Mouse (Mus musculus) embryonic fibroblast, embryonic 13.5 days (primary cell): ENCODE measurements around the gene Car6. TPM values are rescaled to one million over a fixed set of nuclear protein-coding genes. Genes with fewer than 3 reads are reported as not detected.

Experiments
- H3K27ac ChIP-seq: 2 replicates; pipeline ENCODE4 v1.5.1; 2012; ENCODE audit warnings: low read length, control low read depth, inconsistent platforms; ENCODE audit not compliant: insufficient read depth
- H3K4me1 ChIP-seq: 2 replicates; pipeline ENCODE4 v1.6.1; 2011; ENCODE audit warnings: low read length; ENCODE audit not compliant: control insufficient read depth, insufficient read depth
- H3K4me3 ChIP-seq: 2 replicates; pipeline ENCODE4 v1.5.1; 2011; ENCODE audit warnings: mild to moderate bottlenecking, control low read depth, low read length; ENCODE audit not compliant: insufficient read depth
- CTCF ChIP-seq: IDR thresholded peaks from 2 replicates; pipeline ENCODE4 v1.5.1; 2011; ENCODE audit warnings: mild to moderate bottlenecking, control low read depth, low read length, moderate library complexity, borderline replicate concordance; ENCODE audit not compliant: insufficient read depth
- POLR2A ChIP-seq: IDR thresholded peaks from 2 replicates; pipeline ENCODE4 v1.6.1; 2011; ENCODE audit warnings: low read depth, mild to moderate bottlenecking, control low read depth, low read length, moderate library complexity
- polyA plus RNA-seq: library from polyadenylated mRNA; stranded (reverse); fragments of >200 nt; gene quantifications from 2 replicates; pipeline ENCODE4 v1.2.4, GENCODE M21; 2011; ENCODE audit warnings: low read depth; ENCODE audit not compliant: missing spikeins, insufficient read length

The Car6 gene
- polyA plus RNA-seq, 1 experiment = 7.0 TPM

DNA sequence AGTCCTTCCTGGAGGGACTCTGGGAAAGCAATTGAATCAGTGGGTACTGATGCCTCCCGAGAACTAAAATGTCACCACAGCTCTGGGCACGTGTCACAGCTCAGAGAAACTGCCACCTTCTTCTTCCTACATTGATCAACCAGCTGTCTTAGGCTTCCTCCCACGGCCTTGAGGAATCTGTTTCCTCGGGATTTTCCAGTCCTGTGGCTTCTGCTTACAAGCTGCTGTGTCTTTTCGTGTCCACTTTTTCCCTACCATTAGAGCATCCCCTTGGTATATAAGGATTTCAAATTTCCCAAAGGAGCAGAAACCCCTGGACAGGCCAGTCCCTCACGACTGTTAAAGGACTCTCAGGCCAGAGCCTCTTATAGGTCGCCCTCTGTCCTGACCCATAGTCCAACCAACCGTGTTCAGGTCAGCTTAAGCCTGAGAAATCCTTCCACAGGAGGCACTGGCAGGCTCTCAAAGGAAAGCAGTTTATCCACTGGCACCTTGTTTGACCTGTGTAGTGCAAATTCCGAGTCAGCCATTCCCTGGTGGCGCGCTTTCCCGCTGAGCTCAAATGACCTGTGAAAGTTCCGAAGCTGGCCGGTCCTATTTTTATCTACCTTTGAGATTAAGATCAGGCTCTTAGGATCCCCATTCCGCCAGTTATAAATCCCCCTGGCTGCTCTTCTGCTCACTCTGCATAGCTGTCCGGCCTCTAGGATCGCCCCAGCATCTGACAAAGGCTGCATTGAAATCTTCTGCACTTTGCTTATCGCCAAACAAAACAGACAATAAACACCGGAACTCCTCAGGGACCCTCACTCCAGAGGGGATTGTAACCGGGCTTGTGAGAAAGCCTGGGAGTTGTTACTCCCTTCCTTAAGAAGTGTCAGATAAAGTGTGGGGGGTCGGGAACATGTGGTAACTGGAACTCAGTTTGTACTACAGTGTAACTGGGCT lies 29.6 kb upstream of the Car6 start:
- no peak for TF ChIP-seq CTCF
- TF ChIP-seq POLR2A = no peak
- Histone ChIP-seq H3K4me1 (no peaks in the 10 kb centered on the region), H3K4me3 (no peak overlapping the region), H3K27ac (no peak overlapping the region)

- Histone ChIP-seq H3K4me1 (no peaks in the 10 kb centered on the region), H3K4me3 (no peak overlapping the region), H3K27ac (no peak overlapping the region)
- no peak for TF ChIP-seq POLR2A
- TF ChIP-seq CTCF = no peak
These were observed 28.7 kb upstream of the Car6 start for GRCm38 (mm10) chr4:150229747-150230390.

- no peaks in the 10 kb centered on the region for H3K4me1 ChIP-seq
- TF ChIP-seq CTCF (no peak), POLR2A (no peak)
- H3K27ac ChIP-seq = no peak overlapping the region
- no peak overlapping the region for H3K4me3 ChIP-seq
These were observed 27.6 kb upstream of the Car6 start for GRCm38 (mm10) chr4:150228581-150229348.

DNA sequence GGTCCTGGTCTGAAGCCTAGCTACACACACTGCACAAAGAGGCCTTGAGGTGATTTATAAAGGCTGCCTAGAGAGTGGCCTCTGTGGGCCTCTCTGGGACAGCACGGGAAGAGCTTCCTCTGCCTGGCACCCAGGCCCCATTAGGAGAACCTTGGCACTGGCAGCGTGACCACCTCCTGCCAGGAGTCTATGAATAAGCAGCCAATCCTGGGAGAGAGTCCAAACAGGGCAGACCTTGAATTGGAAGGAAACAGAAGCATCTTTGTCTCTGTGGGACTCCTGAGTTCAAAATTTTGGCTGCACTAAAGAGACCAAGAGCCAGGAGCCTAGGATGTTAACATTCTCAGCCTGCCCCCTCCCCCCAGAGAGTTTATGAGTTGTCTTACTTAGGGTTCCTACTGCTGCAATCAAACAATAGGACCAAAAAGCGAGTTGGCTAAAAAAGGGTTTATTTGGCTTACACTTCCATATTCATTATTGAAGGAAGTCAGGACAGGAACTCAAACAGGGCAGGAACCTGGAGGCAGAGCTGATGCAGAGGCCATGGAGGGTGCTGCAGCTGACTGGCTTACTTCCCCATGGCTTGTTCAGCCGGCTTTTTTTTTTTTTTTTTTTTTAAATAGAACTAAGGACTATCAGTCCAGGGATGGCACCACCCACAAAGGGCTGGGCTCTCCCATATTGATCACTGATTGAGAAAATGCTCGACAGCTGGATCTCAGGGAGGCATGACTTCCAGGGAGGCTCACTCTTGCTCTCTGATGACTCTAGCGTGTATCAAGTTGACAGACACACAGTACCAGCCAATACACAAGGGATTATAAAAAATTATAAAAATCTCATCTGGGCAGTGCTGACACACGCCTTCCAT lies 25.9 kb upstream of the Car6 start:
- no peaks in the 10 kb centered on the region for H3K4me1 ChIP-seq
- no peak for TF ChIP-seq CTCF
- TF ChIP-seq POLR2A = no peak
- no peak overlapping the region for H3K27ac ChIP-seq
- H3K4me3 ChIP-seq = no peak overlapping the region

GRCm38 (mm10) chr4:150225700-150226099 lies 24.6 kb upstream of the Car6 start:
- TF ChIP-seq POLR2A = no peak
- no peak for TF ChIP-seq CTCF
- Histone ChIP-seq H3K4me1 (no peaks in the 10 kb centered on the region), H3K27ac (no peak overlapping the region), H3K4me3 (no peak overlapping the region)

DNA sequence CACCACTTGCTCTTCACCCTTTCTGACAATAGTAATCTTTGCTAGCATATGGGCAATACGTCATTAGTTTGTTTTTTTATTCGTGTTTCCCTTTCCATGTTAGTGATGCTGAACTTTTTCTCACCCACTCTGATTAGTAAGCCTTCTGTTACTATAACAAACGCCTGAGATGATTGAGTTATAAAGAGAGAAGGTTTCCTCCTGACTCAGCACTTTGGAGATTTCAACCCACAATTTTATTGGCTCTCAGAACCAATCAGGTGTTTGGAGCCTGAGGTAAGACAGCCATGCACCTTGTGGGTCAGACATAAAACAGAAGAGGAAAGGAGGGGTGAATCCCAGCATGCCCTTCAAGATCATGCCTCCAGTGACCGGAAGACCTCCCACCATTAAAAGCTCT lies 22.7 kb upstream of the Car6 start:
- Histone ChIP-seq H3K4me1 (no peaks in the 10 kb centered on the region), H3K4me3 (no peak overlapping the region), H3K27ac (no peak overlapping the region)
- TF ChIP-seq POLR2A = no peak
- TF ChIP-seq CTCF = no peak

DNA sequence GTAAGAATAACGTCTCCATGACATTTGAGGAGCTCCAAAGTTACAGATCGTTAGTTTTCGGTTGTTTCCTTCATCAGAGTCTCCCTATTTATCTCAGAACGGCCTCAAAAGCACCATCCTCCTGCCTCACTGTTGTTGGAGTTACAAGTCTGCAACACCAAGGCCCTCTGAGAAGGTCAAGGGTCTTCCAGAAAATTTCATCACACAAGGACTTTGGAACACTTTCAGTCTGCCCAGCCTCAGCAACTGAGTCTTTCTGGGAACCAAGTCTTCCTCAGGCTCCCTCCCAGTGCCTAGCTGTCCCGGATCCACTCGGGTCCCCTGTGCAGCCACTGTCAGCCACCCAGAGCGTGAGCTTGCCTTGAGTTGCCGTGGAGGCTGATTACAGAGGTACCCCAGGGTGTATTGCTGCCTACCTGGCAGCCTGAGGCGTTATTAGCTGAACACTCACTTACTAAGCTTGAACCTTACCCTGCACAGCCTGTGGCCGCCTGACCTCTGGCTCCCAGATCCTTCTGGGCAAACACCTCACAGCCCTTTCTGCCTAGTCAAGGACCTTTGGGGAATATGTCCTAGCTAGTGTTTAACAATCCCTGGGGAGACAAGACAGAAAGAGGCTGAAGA lies 20.0 kb upstream of the Car6 start:
- no peaks in the 10 kb centered on the region for H3K4me1 ChIP-seq
- H3K27ac ChIP-seq = no peak overlapping the region
- TF ChIP-seq CTCF = no peak
- TF ChIP-seq POLR2A = no peak
- H3K4me3 ChIP-seq = no peak overlapping the region

GRCm38 (mm10) chr4:150220584-150220983 lies 19.5 kb upstream of the Car6 start:
- no peaks in the 10 kb centered on the region for H3K4me1 ChIP-seq
- H3K27ac ChIP-seq = no peak overlapping the region
- H3K4me3 ChIP-seq = no peak overlapping the region
- TF ChIP-seq CTCF = no peak
- TF ChIP-seq POLR2A = no peak
